Mouse (Mus musculus): ENCODE measurements around the gene Uck1. TPM values are rescaled to one million over a fixed set of nuclear protein-coding genes. Genes with fewer than 3 reads are reported as not detected.
"Not testable (repeated sequence)": the region's sequence is repeated elsewhere in the genome, so short reads cannot be mapped to it uniquely, and the experiment has no call there.

Uck1 gene
- polyA plus RNA-seq, 1 experiment from 2014 or later, result 53.4 TPM

DNA sequence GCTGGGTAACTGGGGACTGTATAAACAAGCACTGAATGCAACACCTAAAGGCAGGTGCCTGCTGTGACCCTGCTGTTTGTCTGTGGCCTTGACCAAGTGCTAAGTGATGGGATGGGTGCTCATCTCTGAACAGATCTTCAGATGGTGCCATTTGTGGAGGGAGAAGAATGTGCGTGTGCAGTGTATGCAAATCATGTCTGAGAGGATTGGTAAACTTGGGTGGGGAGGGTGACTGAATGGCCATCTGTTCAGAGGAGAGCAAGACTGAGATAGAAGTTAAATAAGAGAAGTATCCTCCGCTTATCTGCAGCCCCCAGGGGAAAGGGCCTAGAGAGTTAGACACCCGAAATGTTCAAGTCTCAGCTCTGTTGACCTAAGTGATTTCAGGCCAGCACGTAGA lies 39.5 kb upstream of the Uck1 start:
- peaks cover 15% of the 10 kb centered on the region for H3K36me3 ChIP-seq (ENCODE audit: control insufficient read depth, insufficient read depth, low read length)
- H3K4me2 ChIP-seq (ENCODE audit: low read depth, low read length), result no peak overlapping the region
- no peaks in the 10 kb centered on the region for H3K27me3 ChIP-seq (ENCODE audit: control insufficient read depth, insufficient read depth, low read length)
- H3K9ac ChIP-seq (ENCODE audit: low read length), result no peak overlapping the region
- WGBS, result 86% methylated on average over 4 of the region's 4 CpGs
- H3K4me1 ChIP-seq (ENCODE audit: control insufficient read depth, insufficient read depth, low read length), result 0 out of 2 replicates have a peak, but pooled peaks cover 5% of the 10 kb centered on the region
- no peaks in the 10 kb centered on the region for H3K9me3 ChIP-seq (replicated peaks; ENCODE audit: control insufficient read depth, low read length)
- no peak overlapping the region for H3K4me3 ChIP-seq (replicated peaks; ENCODE audit: low read length)
- H3K27ac ChIP-seq (ENCODE audit: low read length), result no peak overlapping the region
- ATAC-seq (ENCODE audit: insufficient read depth, low FRiP score), result no peak

DNA sequence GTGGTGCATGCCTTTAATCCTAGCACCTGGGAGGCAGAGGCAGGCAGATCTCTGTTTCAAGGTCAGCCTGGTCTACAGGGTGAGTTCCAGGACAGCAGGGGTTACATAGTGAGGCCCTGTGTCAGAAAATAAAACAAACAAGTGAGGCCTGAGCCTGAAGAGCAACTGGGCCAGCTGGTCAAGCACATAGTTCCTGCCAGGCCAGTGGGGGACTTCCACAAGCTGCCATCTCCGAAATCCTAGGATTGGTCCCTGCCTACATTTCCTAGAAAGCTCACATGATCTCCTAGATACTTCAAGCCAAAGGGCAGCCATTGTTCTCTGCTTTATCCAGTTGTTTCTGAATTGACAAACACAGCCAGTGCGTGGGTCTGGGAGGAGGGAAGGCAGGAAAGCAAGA lies 35.9 kb upstream of the Uck1 start:
- H3K4me3 ChIP-seq (replicated peaks; ENCODE audit: low read length); H3K27ac ChIP-seq (ENCODE audit: low read length); ATAC-seq (ENCODE audit: insufficient read depth, low FRiP score); H3K9ac ChIP-seq (ENCODE audit: low read length); H3K27me3 ChIP-seq (ENCODE audit: control insufficient read depth, insufficient read depth, low read length); H3K4me2 ChIP-seq (ENCODE audit: low read depth, low read length); H3K4me1 ChIP-seq (ENCODE audit: control insufficient read depth, insufficient read depth, low read length); H3K9me3 ChIP-seq (replicated peaks; ENCODE audit: control insufficient read depth, low read length): not testable (repeated sequence)
- H3K36me3 ChIP-seq (ENCODE audit: control insufficient read depth, insufficient read depth, low read length), result peaks cover 15% of the 10 kb centered on the region
- WGBS, result 84% methylated on average over 2 of the region's 2 CpGs

DNA sequence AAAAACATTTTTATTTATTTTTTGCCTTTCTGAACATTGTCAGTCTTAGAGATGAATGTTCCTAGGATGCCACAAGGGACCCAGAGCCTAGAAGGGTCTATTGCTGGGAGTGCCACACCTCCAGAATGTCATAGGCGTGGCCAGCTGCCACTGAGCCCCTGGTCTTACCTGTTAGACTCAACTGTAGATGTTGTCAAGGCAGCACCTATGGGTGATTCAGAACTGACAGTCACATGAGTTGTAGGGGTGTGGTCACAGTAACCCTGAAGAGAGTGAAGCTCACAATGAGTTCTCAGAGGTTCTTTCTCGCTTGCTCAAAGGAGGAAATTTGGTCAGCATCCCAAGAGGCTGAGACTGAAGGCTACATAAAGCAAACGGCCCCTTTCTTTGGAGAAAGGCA lies 35.3 kb upstream of the Uck1 start:
- peaks cover 15% of the 10 kb centered on the region for H3K36me3 ChIP-seq (ENCODE audit: control insufficient read depth, insufficient read depth, low read length)
- ATAC-seq (ENCODE audit: insufficient read depth, low FRiP score), result peak; percentile 61; the same call in 1 of the 2 replicates
- no peak overlapping the region for H3K27ac ChIP-seq (ENCODE audit: low read length)
- 80% methylated on average over 3 of the region's 3 CpGs for WGBS
- no peak overlapping the region for H3K4me2 ChIP-seq (ENCODE audit: low read depth, low read length)
- 0 out of 2 replicates have a peak, but pooled peaks cover 5% of the 10 kb centered on the region for H3K4me1 ChIP-seq (ENCODE audit: control insufficient read depth, insufficient read depth, low read length)
- H3K9ac ChIP-seq (ENCODE audit: low read length), result no peak overlapping the region
- no peaks in the 10 kb centered on the region for H3K27me3 ChIP-seq (ENCODE audit: control insufficient read depth, insufficient read depth, low read length)
- H3K9me3 ChIP-seq (replicated peaks; ENCODE audit: control insufficient read depth, low read length), result no peaks in the 10 kb centered on the region
- no peak overlapping the region for H3K4me3 ChIP-seq (replicated peaks; ENCODE audit: low read length)

DNA sequence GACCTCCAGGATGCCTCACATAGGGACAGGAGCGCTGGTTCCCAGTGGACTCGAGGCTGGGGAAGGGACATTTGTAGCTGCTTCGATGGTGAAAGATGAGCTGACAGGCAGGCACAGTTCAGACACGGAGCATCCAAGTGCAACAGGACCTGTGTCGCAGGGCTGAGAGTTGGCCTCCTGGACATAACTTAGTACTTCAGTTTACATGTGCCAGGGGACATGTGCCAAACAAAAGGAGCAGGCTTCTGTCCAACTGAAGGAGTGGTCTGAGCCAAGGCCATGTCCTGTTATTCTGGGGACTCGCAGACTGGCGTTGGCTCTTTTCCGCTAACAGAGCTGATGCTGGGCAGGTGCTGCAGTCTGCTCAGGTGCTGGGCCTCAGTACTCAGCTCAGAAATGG lies 34.4 kb upstream of the Uck1 start:
- Histone ChIP-seq H3K4me3 (replicated peaks; ENCODE audit: low read length) (no peak overlapping the region), H3K36me3 (ENCODE audit: control insufficient read depth, insufficient read depth, low read length) (peaks cover 10% of the 10 kb centered on the region), H3K4me1 (ENCODE audit: control insufficient read depth, insufficient read depth, low read length) (peaks cover 5% of the 10 kb centered on the region; the same call in 1 of the 2 replicates), H3K27ac (ENCODE audit: low read length) (no peak overlapping the region), H3K27me3 (ENCODE audit: control insufficient read depth, insufficient read depth, low read length) (no peaks in the 10 kb centered on the region), H3K4me2 (ENCODE audit: low read depth, low read length) (no peak overlapping the region), H3K9me3 (replicated peaks; ENCODE audit: control insufficient read depth, low read length) (no peaks in the 10 kb centered on the region), H3K9ac (ENCODE audit: low read length) (no peak overlapping the region)
- no peak for ATAC-seq (ENCODE audit: insufficient read depth, low FRiP score)
- WGBS, result 76% methylated on average over 8 of the region's 8 CpGs

DNA sequence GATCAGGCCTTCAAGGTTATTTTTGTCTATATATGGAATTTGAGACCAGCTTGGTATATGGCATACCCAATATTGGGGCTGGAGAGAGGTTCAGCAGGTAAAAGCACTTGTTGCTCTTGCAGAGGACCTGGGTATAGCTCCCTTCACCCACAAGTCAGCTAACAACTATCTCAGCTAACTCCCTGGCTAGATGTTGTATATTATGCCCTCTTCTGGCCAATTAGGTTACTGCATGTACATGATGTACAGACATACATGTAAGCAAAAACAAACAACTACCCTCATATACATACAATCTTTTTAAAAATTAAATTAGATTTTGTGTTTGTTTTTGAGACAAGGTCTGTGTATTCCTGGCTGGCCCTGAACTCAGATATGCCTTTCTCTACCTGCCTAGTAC lies 29.6 kb upstream of the Uck1 start:
- no peak overlapping the region for H3K27ac ChIP-seq (ENCODE audit: low read length)

DNA sequence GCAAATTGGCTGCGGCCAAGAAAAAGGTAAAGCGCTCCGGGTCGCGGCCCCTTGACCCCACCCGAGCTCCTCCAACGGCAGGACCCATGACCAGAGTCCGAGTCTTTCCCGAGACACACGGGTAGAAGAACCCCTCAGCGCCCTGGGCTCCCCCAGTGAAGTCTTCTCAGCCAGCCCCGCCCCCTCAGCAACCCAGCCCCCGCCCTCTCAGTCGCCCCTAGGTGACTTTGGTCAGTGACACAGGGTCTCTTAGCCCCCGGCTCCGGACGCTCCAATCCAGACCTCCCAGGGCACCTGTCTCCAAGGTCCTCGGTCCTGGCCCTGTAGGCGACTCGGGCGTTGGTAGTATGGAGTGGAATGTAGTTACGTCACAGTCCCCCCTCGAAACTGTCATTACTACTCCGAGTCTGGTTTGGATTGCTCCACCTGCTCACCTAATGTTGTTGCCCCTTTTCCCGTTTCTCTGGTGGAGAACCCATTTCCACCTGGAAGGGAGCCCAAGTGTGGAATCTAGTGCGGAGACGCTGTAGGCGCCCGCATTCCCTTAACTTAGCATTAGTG lies 28.5 kb upstream of the Uck1 start:
- WGBS, result under 1% methylated on average over 29 of the region's 29 CpGs
- no peaks in the 10 kb centered on the region for H3K27me3 ChIP-seq (ENCODE audit: control insufficient read depth, insufficient read depth, low read length)
- H3K4me1 ChIP-seq (ENCODE audit: control insufficient read depth, insufficient read depth, low read length), result peaks cover 9% of the 10 kb centered on the region
- H3K9me3 ChIP-seq (replicated peaks; ENCODE audit: control insufficient read depth, low read length), result no peaks in the 10 kb centered on the region
- H3K4me3 ChIP-seq (replicated peaks; ENCODE audit: low read length), result peak overlapping the region; percentile 84
- peaks cover 7% of the 10 kb centered on the region; the same call in 1 of the 2 replicates for H3K36me3 ChIP-seq (ENCODE audit: control insufficient read depth, insufficient read depth, low read length)
- peak overlapping the region; percentile 83 for H3K9ac ChIP-seq (ENCODE audit: low read length)
- ATAC-seq (ENCODE audit: insufficient read depth, low FRiP score), result peak; percentile 38; the same call in 1 of the 2 replicates
- H3K27ac ChIP-seq (ENCODE audit: low read length), result peak overlapping the region; percentile 77
- H3K4me2 ChIP-seq (ENCODE audit: low read depth, low read length), result peak overlapping the region; percentile 78

More for the DNA sequence above, 29.6 kb upstream of the Uck1 start:
- H3K4me2 ChIP-seq (ENCODE audit: low read depth, low read length), result peak overlapping the region; percentile 78; the same call in 1 of the 2 replicates
- no peaks in the 10 kb centered on the region for H3K9me3 ChIP-seq (replicated peaks; ENCODE audit: control insufficient read depth, low read length)
- H3K9ac ChIP-seq (ENCODE audit: low read length), result no peak overlapping the region
- no peaks in the 10 kb centered on the region for H3K27me3 ChIP-seq (ENCODE audit: control insufficient read depth, insufficient read depth, low read length)
- H3K4me3 ChIP-seq (replicated peaks; ENCODE audit: low read length), result peak overlapping the region; percentile 84; the same call in 1 of the 2 replicates
- H3K36me3 ChIP-seq (ENCODE audit: control insufficient read depth, insufficient read depth, low read length), result peaks cover 4% of the 10 kb centered on the region; the same call in 1 of the 2 replicates
- peaks cover 9% of the 10 kb centered on the region for H3K4me1 ChIP-seq (ENCODE audit: control insufficient read depth, insufficient read depth, low read length)
- ATAC-seq (ENCODE audit: insufficient read depth, low FRiP score), result no peak

DNA sequence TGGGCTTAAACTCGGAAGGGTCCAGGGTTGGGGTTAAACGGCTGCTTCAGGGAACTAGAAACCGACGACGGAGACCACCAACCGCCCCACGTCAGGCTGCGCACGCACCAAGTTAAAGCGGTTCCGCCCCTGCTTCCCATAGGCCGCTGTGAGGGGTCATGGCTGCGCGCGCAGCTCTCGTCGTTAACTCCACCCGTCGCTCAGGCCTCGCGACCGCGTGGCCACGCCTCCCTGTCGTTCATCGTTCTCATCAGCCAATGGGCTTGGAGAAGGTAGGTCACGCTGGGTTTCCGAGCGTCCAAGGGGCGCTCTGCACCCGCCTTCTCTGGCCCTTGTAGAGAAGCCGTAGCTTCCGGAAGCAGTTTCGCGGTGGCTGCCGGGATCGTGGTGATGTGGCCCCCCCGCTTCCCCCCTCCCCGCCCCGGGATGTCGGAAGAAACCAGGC lies 28.0 kb upstream of the Uck1 start, which contains the start of gene Swi5:
Gene Swi5, minus strand, starts transcription at position 153 of the 445 bp plus-strand sequence.
- H3K27ac ChIP-seq (ENCODE audit: low read length), result peak within 1 kb of the TSS; percentile 77
- peaks cover 9% of the 10 kb centered on the region for H3K4me1 ChIP-seq (ENCODE audit: control insufficient read depth, insufficient read depth, low read length)
- H3K9me3 ChIP-seq (replicated peaks; ENCODE audit: control insufficient read depth, low read length), result no peaks in the 10 kb centered on the region
- ATAC-seq (ENCODE audit: insufficient read depth, low FRiP score), result peak; percentile 100
- peak within 1 kb of the TSS; percentile 96 for H3K4me2 ChIP-seq (ENCODE audit: low read depth, low read length)
- peaks cover 7% of the 10 kb centered on the region; the same call in 1 of the 2 replicates for H3K36me3 ChIP-seq (ENCODE audit: control insufficient read depth, insufficient read depth, low read length)
- no peaks in the 10 kb centered on the region for H3K27me3 ChIP-seq (ENCODE audit: control insufficient read depth, insufficient read depth, low read length)
- H3K9ac ChIP-seq (ENCODE audit: low read length), result peak within 1 kb of the TSS; percentile 96
- H3K4me3 ChIP-seq (replicated peaks; ENCODE audit: low read length), result peak within 1 kb of the TSS; percentile 84
- under 1% methylated on average over 40 of the region's 41 CpGs for WGBS

DNA sequence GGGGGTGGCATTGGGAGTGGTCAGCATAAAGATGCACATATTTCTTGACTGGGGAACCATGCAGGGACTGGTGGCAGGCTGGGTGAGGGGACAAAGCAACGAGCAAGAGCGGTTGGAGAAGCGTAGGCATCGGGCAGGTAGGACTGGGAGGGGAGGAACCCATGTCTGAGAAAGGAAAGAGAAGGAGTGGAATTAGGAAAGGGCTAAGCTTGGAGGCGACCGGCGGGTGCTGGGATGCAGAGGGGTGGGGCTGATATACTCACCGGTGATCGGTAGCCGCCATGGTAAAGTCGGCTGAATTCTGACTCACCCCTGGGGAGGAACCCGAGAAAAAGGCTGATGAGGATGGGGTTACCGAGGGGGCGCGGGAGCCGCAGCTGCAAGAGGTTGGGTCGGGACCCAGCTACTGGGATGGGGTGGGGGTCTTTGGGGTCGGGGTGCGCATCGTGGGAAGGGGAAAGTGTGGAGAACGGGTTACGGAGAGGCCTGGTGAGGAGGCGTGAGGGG lies 27.4 kb upstream of the Uck1 start, which contains the start of gene Golga2:
Gene Golga2, plus strand, starts transcription at position 51 of the 507 bp plus-strand sequence.
- peak; percentile 0; the same call in 1 of the 2 replicates for ATAC-seq (ENCODE audit: insufficient read depth, low FRiP score)
- Histone ChIP-seq H3K27me3 (ENCODE audit: control insufficient read depth, insufficient read depth, low read length) (no peaks in the 10 kb centered on the region), H3K36me3 (ENCODE audit: control insufficient read depth, insufficient read depth, low read length) (peaks cover 7% of the 10 kb centered on the region; the same call in 1 of the 2 replicates), H3K27ac (ENCODE audit: low read length) (peak within 1 kb of the TSS; percentile 77), H3K9me3 (replicated peaks; ENCODE audit: control insufficient read depth, low read length) (no peaks in the 10 kb centered on the region), H3K4me2 (ENCODE audit: low read depth, low read length) (peak within 1 kb of the TSS; percentile 96), H3K4me1 (ENCODE audit: control insufficient read depth, insufficient read depth, low read length) (peaks cover 9% of the 10 kb centered on the region), H3K9ac (ENCODE audit: low read length) (peak within 1 kb of the TSS; percentile 96), H3K4me3 (replicated peaks; ENCODE audit: low read length) (peak within 1 kb of the TSS; percentile 84)
- WGBS, result 1% methylated on average over 23 of the region's 23 CpGs

DNA sequence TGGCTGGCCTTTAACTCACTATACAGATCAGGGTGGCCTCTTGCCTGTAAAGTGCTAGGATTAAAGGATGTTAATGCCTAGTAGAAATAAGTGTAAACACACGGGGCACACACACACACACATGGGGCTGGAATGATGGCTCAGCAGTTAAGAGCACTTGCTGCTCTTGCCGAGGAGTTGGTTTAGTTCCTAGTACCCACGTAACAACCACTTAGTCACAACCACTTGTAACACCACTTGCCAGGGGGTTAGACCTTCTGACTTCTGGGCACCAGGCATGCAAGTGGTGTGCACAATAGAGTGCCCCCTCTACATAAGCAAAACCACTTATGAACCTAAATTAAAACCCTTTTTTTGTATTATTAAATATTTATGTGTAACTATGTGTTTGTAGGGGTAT lies 24.0 kb upstream of the Uck1 start:
- ATAC-seq (ENCODE audit: insufficient read depth, low FRiP score), result no peak
- Histone ChIP-seq H3K27ac (ENCODE audit: low read length) (no peak overlapping the region), H3K36me3 (ENCODE audit: control insufficient read depth, insufficient read depth, low read length) (peaks cover 14% of the 10 kb centered on the region; the same call in 1 of the 2 replicates), H3K9ac (ENCODE audit: low read length) (no peak overlapping the region), H3K4me2 (ENCODE audit: low read depth, low read length) (no peak overlapping the region), H3K27me3 (ENCODE audit: control insufficient read depth, insufficient read depth, low read length) (no peaks in the 10 kb centered on the region), H3K4me1 (ENCODE audit: control insufficient read depth, insufficient read depth, low read length) (peaks cover 7% of the 10 kb centered on the region), H3K4me3 (replicated peaks; ENCODE audit: low read length) (no peak overlapping the region), H3K9me3 (replicated peaks; ENCODE audit: control insufficient read depth, low read length) (no peaks in the 10 kb centered on the region)
- 78% methylated on average over 3 of the region's 3 CpGs for WGBS
